Mouse (Mus musculus) heart, embryonic 14.5 days (tissue): ENCODE results near the gene Il3. TPM values are rescaled to one million over a fixed set of nuclear protein-coding genes. Genes with fewer than 3 reads are reported as not detected.

Source experiments
- ATAC-seq: fragments of 200-750 bp; cut with Nextera tagmentation; 2 replicates; pipeline ENCODE4 v1.8.0; 2017; ENCODE audit warnings: low read depth, moderate TSS enrichment; ENCODE audit not compliant: insufficient number of reproducible peaks, insufficient read depth, low FRiP score
- H3K27ac ChIP-seq, 2 experiments: fragments of 200-500 bp in 1 of 2; fragments of 300-500 bp in 1 of 2; sonication (generic) in 1 of 2; replicated peaks in 1 of 2; 2 replicates each; pipeline ENCODE4 v1.5.1; 2012 to 2014; ENCODE audit warnings: low read depth in 2 of 2, low read length in 2 of 2, control low read depth in 1 of 2, mild to moderate bottlenecking in 1 of 2, mixed read lengths in 1 of 2; ENCODE audit not compliant: control insufficient read depth in 1 of 2, insufficient read depth in 1 of 2
- H3K27me3 ChIP-seq: fragments of 300-500 bp; sonication (generic); 2 replicates; pipeline ENCODE4 v1.6.1; 2014; ENCODE audit warnings: mild to moderate bottlenecking, low read length, control low read depth; ENCODE audit not compliant: control insufficient read depth, insufficient read depth
- H3K36me3 ChIP-seq: fragments of 300-500 bp; sonication (generic); 2 replicates; pipeline ENCODE4 v1.6.1; 2014; ENCODE audit warnings: mild to moderate bottlenecking, control low read depth, low read length, mixed read lengths; ENCODE audit not compliant: control insufficient read depth, insufficient read depth
- H3K4me1 ChIP-seq, 2 experiments: fragments of 200-500 bp in 1 of 2; fragments of 300-500 bp in 1 of 2; sonication (generic) in 1 of 2; 2 replicates each; pipeline ENCODE4 v1.6.1; 2012 to 2014; ENCODE audit warnings: low read length in 2 of 2, control low read depth in 1 of 2, mixed read lengths in 1 of 2; ENCODE audit not compliant: control insufficient read depth in 2 of 2, insufficient read depth in 2 of 2
- H3K4me2 ChIP-seq: fragments of 300-500 bp; sonication (generic); 2 replicates; pipeline ENCODE4 v1.6.1; 2014; ENCODE audit warnings: mild to moderate bottlenecking, low read length
- H3K4me3 ChIP-seq, 2 experiments: fragments of 200-500 bp in 1 of 2; fragments of 300-500 bp in 1 of 2; sonication (generic) in 1 of 2; 2 replicates each; pipeline ENCODE4 v1.5.1; 2012 to 2014; ENCODE audit warnings: low read length in 2 of 2, mild to moderate bottlenecking in 2 of 2, control low read depth in 1 of 2, low read depth in 1 of 2, moderate library complexity in 1 of 2; ENCODE audit not compliant: control insufficient read depth in 1 of 2, insufficient read depth in 1 of 2
- H3K9ac ChIP-seq: fragments of 300-500 bp; sonication (generic); 2 replicates; pipeline ENCODE4 v1.6.1; 2014; ENCODE audit warnings: mild to moderate bottlenecking, low read length
- H3K9me3 ChIP-seq: fragments of 300-500 bp; sonication (generic); 2 replicates; pipeline ENCODE4 v1.6.1; 2016; ENCODE audit warnings: low read length, control low read depth; ENCODE audit not compliant: control insufficient read depth
- WGBS: fragments of 180-500 bp; shearing (Covaris S2); extraction: QIAGEN DNeasy Blood & Tissue Kit; methylation state at CpG from one replicate; pipeline ENCODE4 v1.1.7; 2014; 5-methylcytosine and 5-hydroxymethylcytosine counted together
- polyA plus RNA-seq: library from polyadenylated mRNA; unstranded; fragments of >200 nt; fragmentation: Nextera tagmentation; extraction: Ambion mirVana; gene quantifications from 2 replicates; pipeline ENCODE4 v1.2.1, GENCODE M21; 2014

Il3 gene
- polyA plus RNA-seq, 1 experiment from 2014 or later: not detected

GRCm38 (mm10) chr11:54249748-54250147 is 17.3 kb downstream of the Il3 start:
- Histone ChIP-seq H3K4me2 (no peak overlapping the region), H3K27ac (no peak overlapping the region), H3K4me3 (no peak overlapping the region), H3K36me3 (no peaks in the 10 kb centered on the region), H3K9me3 (no peaks in the 10 kb centered on the region), H3K4me1 (peaks cover 2 to 3% of the 10 kb centered on the region in 2 experiments; a peak in 2 of 4 replicates), H3K9ac (no peak overlapping the region), H3K27me3 (no peaks in the 10 kb centered on the region)
- no peak for ATAC-seq
- WGBS: 86% methylated on average over 3 of the region's 3 CpGs

GRCm38 (mm10) chr11:54248940-54249717 is 17.9 kb downstream of the Il3 start, which contains the start of gene Csf2:
Gene Csf2, minus strand, starts transcription at chr11:54249667.
- Histone ChIP-seq H3K36me3 (no peaks in the 10 kb centered on the region), H3K9me3 (no peaks in the 10 kb centered on the region), H3K4me2 (no peak within 1 kb of the TSS), H3K27ac (no peak within 1 kb of the TSS), H3K27me3 (no peaks in the 10 kb centered on the region), H3K4me3 (no peak within 1 kb of the TSS), H3K9ac (no peak within 1 kb of the TSS), H3K4me1 (peaks cover 2 to 3% of the 10 kb centered on the region in 2 experiments; a peak in 2 of 4 replicates)
- WGBS: 35% methylated on average over 11 of the region's 11 CpGs
- no peak for ATAC-seq

GRCm38 (mm10) chr11:54247251-54247950 is 19.7 kb downstream of the Il3 start:
- Histone ChIP-seq H3K4me3 (no peak overlapping the region), H3K4me2 (no peak overlapping the region), H3K27me3 (no peaks in the 10 kb centered on the region), H3K27ac (no peak overlapping the region), H3K4me1 (peaks cover 2 to 3% of the 10 kb centered on the region in 2 experiments; a peak in 2 of 4 replicates), H3K9ac (no peak overlapping the region), H3K9me3 (no peaks in the 10 kb centered on the region), H3K36me3 (no peaks in the 10 kb centered on the region)
- ATAC-seq: no peak
- WGBS: 74% methylated on average over 10 of the region's 10 CpGs

GRCm38 (mm10) chr11:54244465-54244864 is 22.6 kb downstream of the Il3 start:
- WGBS: 63% methylated on average over 6 of the region's 6 CpGs
- H3K4me2 ChIP-seq: no peak overlapping the region
- no peak for ATAC-seq
- H3K27ac ChIP-seq: no peak overlapping the region
- H3K36me3 ChIP-seq: no peaks in the 10 kb centered on the region
- H3K4me3 ChIP-seq: no peak overlapping the region
- no peak overlapping the region for H3K9ac ChIP-seq
- no peaks in the 10 kb centered on the region for H3K27me3 ChIP-seq
- no peaks in the 10 kb centered on the region for H3K9me3 ChIP-seq
- H3K4me1 ChIP-seq: peaks cover 2 to 3% of the 10 kb centered on the region in 2 experiments; a peak in 2 of 4 replicates

- 66% methylated on average over 3 of the region's 3 CpGs for WGBS
- Histone ChIP-seq H3K27me3 (no peaks in the 10 kb centered on the region), H3K36me3 (no peaks in the 10 kb centered on the region)
These were observed 24.6 kb downstream of the Il3 start for GRCm38 (mm10) chr11:54242494-54242893.

GRCm38 (mm10) chr11:54236939-54237338 is 30.1 kb downstream of the Il3 start:
- Histone ChIP-seq H3K4me2 (no peak overlapping the region), H3K27ac (no peak overlapping the region), H3K9me3 (no peaks in the 10 kb centered on the region), H3K4me3 (no peak overlapping the region), H3K9ac (no peak overlapping the region), H3K4me1 (peaks cover 6 to 8% of the 10 kb centered on the region in 2 experiments; a peak in 1 of 4 replicates), H3K36me3 (no peaks in the 10 kb centered on the region), H3K27me3 (no peaks in the 10 kb centered on the region)
- 18% methylated on average over 2 of the region's 2 CpGs for WGBS
- peak; percentile 69 for ATAC-seq

More at GRCm38 (mm10) chr11:54242494-54242893, 24.6 kb downstream of the Il3 start:
- H3K4me2 ChIP-seq: no peak overlapping the region
- no peak overlapping the region for H3K27ac ChIP-seq
- H3K4me3 ChIP-seq: no peak overlapping the region
- H3K9ac ChIP-seq: no peak overlapping the region
- no peaks in the 10 kb centered on the region; a peak in 2 of 4 replicates for H3K4me1 ChIP-seq
- no peak for ATAC-seq
- H3K9me3 ChIP-seq: no peaks in the 10 kb centered on the region

GRCm38 (mm10) chr11:54227478-54227877 is 39.6 kb downstream of the Il3 start:
- no peak for ATAC-seq

More at GRCm38 (mm10) chr11:54227478-54227877, 39.6 kb downstream of the Il3 start:
- 89% methylated on average over 2 of the region's 2 CpGs for WGBS
- no peaks in the 10 kb centered on the region for H3K36me3 ChIP-seq
- no peak overlapping the region for H3K4me2 ChIP-seq
- no peaks in the 10 kb centered on the region for H3K9me3 ChIP-seq
- H3K27ac ChIP-seq: no peak overlapping the region
- no peak overlapping the region for H3K9ac ChIP-seq
- H3K4me3 ChIP-seq: no peak overlapping the region
- H3K27me3 ChIP-seq: no peaks in the 10 kb centered on the region
- no peaks in the 10 kb centered on the region for H3K4me1 ChIP-seq
